ENCODE assay signal across 7 mouse cellular contexts in the genomic region with DNA sequence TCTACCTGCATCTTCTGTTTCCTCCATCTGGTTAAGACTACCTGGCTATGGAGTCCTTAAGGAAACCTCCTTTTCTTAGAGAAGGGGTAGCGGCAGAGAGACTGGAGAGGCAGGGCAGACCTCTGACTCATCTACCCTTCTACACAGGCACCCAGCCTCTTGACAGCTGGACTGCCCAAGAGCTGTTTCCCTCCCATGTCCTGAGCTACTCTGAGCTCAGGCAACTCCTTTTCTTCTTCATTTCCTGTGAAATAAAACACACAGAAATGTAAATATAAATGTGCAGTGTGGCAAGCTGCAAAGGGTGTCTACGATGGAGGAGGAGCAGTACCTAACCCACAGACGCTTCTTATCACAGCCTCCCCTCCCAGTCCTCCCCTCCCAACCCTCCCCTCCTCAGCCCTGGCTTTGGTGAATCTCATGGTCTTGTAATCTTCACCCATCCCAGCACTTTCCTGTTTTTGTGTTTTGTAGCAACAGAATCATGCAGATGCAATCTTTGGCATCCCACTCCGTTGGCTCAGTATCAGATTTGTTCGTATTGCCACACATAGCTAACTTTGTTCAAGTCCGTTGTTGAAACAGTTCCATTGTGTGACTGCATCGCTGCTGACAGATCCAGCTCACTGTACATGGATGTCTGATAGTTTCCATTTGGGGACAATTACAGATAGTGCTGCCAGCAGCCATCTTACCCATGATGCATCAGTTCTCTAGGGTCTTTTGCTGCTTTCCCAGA. TPM values are rescaled to one million over a fixed set of nuclear protein-coding genes. Genes with fewer than 3 reads are reported as not detected.
DNase-seq lines count a peak whose midpoint lies in the region; ATAC-seq and TF ChIP-seq lines count a peak whose summit lies in the region.

No protein-coding gene starts in this region.

- peaks cover 33% of the 10 kb centered on the region for H3K36me3 ChIP-seq in midbrain, embryonic 14.5 days (ENCODE audit: control insufficient read depth, insufficient read depth, low read length)
- H3K36me3 ChIP-seq in midbrain, embryonic 11.5 days (ENCODE audit: control insufficient read depth, insufficient read depth, low read length): peaks cover 11% of the 10 kb centered on the region; the same call in 1 of the 2 replicates
- H3K36me3 ChIP-seq in heart, embryonic 15.5 days: peaks cover 19% of the 10 kb centered on the region
- peaks cover 9% of the 10 kb centered on the region for H3K36me3 ChIP-seq in liver, adult 2 months (ENCODE audit: control insufficient read depth, insufficient read depth, low read length)
- peaks cover 34% of the 10 kb centered on the region for H3K36me3 ChIP-seq in neural tube, embryonic 15.5 days

- peak; percentile 29 for DNase-seq in midbrain, embryonic 14.5 days
- DNase-seq in midbrain, embryonic 11.5 days (ENCODE audit: low spot score, missing footprints): no peak
- peak; percentile 97 for DNase-seq in fibroblast of lung, adult 2 months (ENCODE audit: low read depth)
- peak; percentile 70 for DNase-seq in liver, adult 2 months (ENCODE audit: extremely low read depth, low read depth, low spot score)
- no peak for DNase-seq in thymus, postnatal 4 days

- H3K79me2 ChIP-seq in liver, adult 2 months (ENCODE audit: control insufficient read depth, insufficient read depth, low read length): no peaks in the 10 kb centered on the region

- no peaks in the 10 kb centered on the region for H3K27me3 ChIP-seq in midbrain, embryonic 14.5 days (ENCODE audit: control insufficient read depth, insufficient read depth, low read length)
- no peaks in the 10 kb centered on the region for H3K27me3 ChIP-seq in midbrain, embryonic 11.5 days (ENCODE audit: control insufficient read depth, insufficient read depth, low read length)
- H3K27me3 ChIP-seq in heart, embryonic 15.5 days: no peaks in the 10 kb centered on the region
- no peaks in the 10 kb centered on the region for H3K27me3 ChIP-seq in liver, adult 2 months (ENCODE audit: control insufficient read depth, insufficient read depth, low read length)
- H3K27me3 ChIP-seq in neural tube, embryonic 15.5 days (replicated peaks): no peaks in the 10 kb centered on the region

- ATAC-seq in midbrain, embryonic 14.5 days (ENCODE audit: low FRiP score, low TSS enrichment): no peak
- ATAC-seq in midbrain, embryonic 11.5 days (ENCODE audit: low FRiP score): no peak
- peak; percentile 72 for ATAC-seq in heart, embryonic 15.5 days (replicated peaks; ENCODE audit: insufficient number of reproducible peaks, insufficient read depth, low FRiP score, low read depth)
- ATAC-seq in neural tube, embryonic 15.5 days (ENCODE audit: low FRiP score): peak; percentile 40; the same call in 1 of the 2 replicates

- H3K4me3 ChIP-seq in midbrain, embryonic 14.5 days (replicated peaks; ENCODE audit: low read depth, low read length): no peak overlapping the region
- H3K4me3 ChIP-seq in midbrain, embryonic 11.5 days (ENCODE audit: low read depth, low read length): no peak overlapping the region
- no peak overlapping the region for H3K4me3 ChIP-seq in heart, embryonic 15.5 days
- H3K4me3 ChIP-seq in liver, adult 2 months (ENCODE audit: insufficient read depth, low read depth, low read length): no peak overlapping the region
- H3K4me3 ChIP-seq in neural tube, embryonic 15.5 days (replicated peaks): no peak overlapping the region

- H3K4me2 ChIP-seq in midbrain, embryonic 14.5 days (ENCODE audit: low read length): no peak overlapping the region
- no peak overlapping the region for H3K4me2 ChIP-seq in midbrain, embryonic 11.5 days
- H3K4me2 ChIP-seq in heart, embryonic 15.5 days: peak overlapping the region; percentile 17; the same call in 1 of the 2 replicates
- H3K4me2 ChIP-seq in neural tube, embryonic 15.5 days: no peak overlapping the region; the same call in 1 of the 2 replicates

- no peak overlapping the region for H3K9ac ChIP-seq in midbrain, embryonic 14.5 days (replicated peaks; ENCODE audit: low read length)
- no peak overlapping the region for H3K9ac ChIP-seq in midbrain, embryonic 11.5 days (ENCODE audit: low read length)
- H3K9ac ChIP-seq in heart, embryonic 15.5 days: no peak overlapping the region
- H3K9ac ChIP-seq in liver, adult 2 months (ENCODE audit: low read depth, low read length): no peak overlapping the region
- H3K9ac ChIP-seq in neural tube, embryonic 15.5 days (replicated peaks): no peak overlapping the region

- no peaks in the 10 kb centered on the region for H3K4me1 ChIP-seq in midbrain, embryonic 14.5 days (ENCODE audit: control insufficient read depth, insufficient read depth, low read length)
- H3K4me1 ChIP-seq in midbrain, embryonic 11.5 days (ENCODE audit: control insufficient read depth, insufficient read depth, low read length): no peaks in the 10 kb centered on the region
- peaks cover 15% of the 10 kb centered on the region for H3K4me1 ChIP-seq in heart, embryonic 15.5 days (replicated peaks)
- H3K4me1 ChIP-seq in liver, adult 2 months (ENCODE audit: control insufficient read depth, insufficient read depth, low read length): no peaks in the 10 kb centered on the region
- H3K4me1 ChIP-seq in neural tube, embryonic 15.5 days: peaks cover 14% of the 10 kb centered on the region

- no peaks in the 10 kb centered on the region for H3K9me3 ChIP-seq in midbrain, embryonic 14.5 days (ENCODE audit: control insufficient read depth, low read length)
- no peaks in the 10 kb centered on the region for H3K9me3 ChIP-seq in midbrain, embryonic 11.5 days (ENCODE audit: control insufficient read depth, low read length)
- H3K9me3 ChIP-seq in heart, embryonic 15.5 days (replicated peaks): no peaks in the 10 kb centered on the region
- H3K9me3 ChIP-seq in neural tube, embryonic 15.5 days (replicated peaks): no peaks in the 10 kb centered on the region

- no peak for TF ChIP-seq POLR2A in liver, adult 2 months (IDR thresholded peaks at IDR 0.05; ENCODE audit: extremely low read depth, insufficient read depth, low read length)

- TF ChIP-seq CTCF in liver, adult 2 months (IDR thresholded peaks at IDR 0.05; ENCODE audit: low read depth, low read length): no peak

- 84% methylated on average over 7 of the region's 7 CpGs for WGBS in midbrain, embryonic 14.5 days
- WGBS in midbrain, embryonic 11.5 days: 86% methylated on average over 7 of the region's 7 CpGs
- WGBS in heart, embryonic 15.5 days: 20% methylated on average over 7 of the region's 7 CpGs
- 28% methylated on average over 7 of the region's 7 CpGs for WGBS in liver, adult 2 months
- 60% methylated on average over 7 of the region's 7 CpGs for WGBS in neural tube, embryonic 15.5 days

- H3K27ac ChIP-seq in midbrain, embryonic 14.5 days (replicated peaks; ENCODE audit: low read depth, low read length): peak overlapping the region; percentile 52
- no peak overlapping the region for H3K27ac ChIP-seq in midbrain, embryonic 11.5 days (ENCODE audit: low read depth, low read length)
- peak overlapping the region; percentile 74 for H3K27ac ChIP-seq in heart, embryonic 15.5 days
- H3K27ac ChIP-seq in liver, adult 2 months (replicated peaks; ENCODE audit: insufficient read depth, low read depth, low read length): no peak overlapping the region
- H3K27ac ChIP-seq in neural tube, embryonic 15.5 days (replicated peaks): peak overlapping the region; percentile 71

RNA-seq across cellular contexts. Expression of gene Add1, which starts 7.8 kb away (rescaled TPM):
- polyA plus RNA-seq in midbrain, embryonic 14.5 days (2014; fragmentation: Nextera tagmentation; extraction: Ambion mirVana): 204 and 221 TPM in 2 replicates
- 150 and 160 TPM in 2 replicates for polyA plus RNA-seq in midbrain, embryonic 11.5 days (2014; fragmentation: Nextera tagmentation; extraction: Ambion mirVana)
- 133 and 162 TPM in 2 replicates for polyA plus RNA-seq in heart, embryonic 15.5 days (2015; fragmentation: Nextera tagmentation; extraction: Ambion mirVana)
- 30.6 and 30.9 TPM in 2 replicates for total RNA-seq in liver, adult 2 months (2014; rRNA removed)
- polyA plus RNA-seq in liver, adult 2 months (2012; rRNA removed): 29.9 and 39.3 TPM in 2 replicates
- polyA plus RNA-seq in neural tube, embryonic 15.5 days (2015; fragmentation: Nextera tagmentation; extraction: Ambion mirVana): 205 and 222 TPM in 2 replicates

RNA-seq across cellular contexts. Expression of gene Sh3bp2, which starts 40.1 kb away (rescaled TPM):
- polyA plus RNA-seq in midbrain, embryonic 14.5 days (2014; fragmentation: Nextera tagmentation; extraction: Ambion mirVana): 21.7 and 30.6 TPM in 2 replicates
- polyA plus RNA-seq in midbrain, embryonic 11.5 days (2014; fragmentation: Nextera tagmentation; extraction: Ambion mirVana): 7.0 and 12.4 TPM in 2 replicates
- polyA plus RNA-seq in heart, embryonic 15.5 days (2015; fragmentation: Nextera tagmentation; extraction: Ambion mirVana): 3.8 and 6.4 TPM in 2 replicates
- total RNA-seq in liver, adult 2 months (2014; rRNA removed): 9.1 and 11.9 TPM in 2 replicates
- 16.9 and 20.5 TPM in 2 replicates for polyA plus RNA-seq in liver, adult 2 months (2012; rRNA removed)
- 17.9 and 22.6 TPM in 2 replicates for polyA plus RNA-seq in neural tube, embryonic 15.5 days (2015; fragmentation: Nextera tagmentation; extraction: Ambion mirVana)

RNA-seq across cellular contexts. Expression of gene Tnip2, which starts 51.9 kb away (rescaled TPM):
- 5.9 and 6.2 TPM in 2 replicates for polyA plus RNA-seq in midbrain, embryonic 14.5 days (2014; fragmentation: Nextera tagmentation; extraction: Ambion mirVana)
- 4.4 and 5.5 TPM in 2 replicates for polyA plus RNA-seq in midbrain, embryonic 11.5 days (2014; fragmentation: Nextera tagmentation; extraction: Ambion mirVana)
- polyA plus RNA-seq in heart, embryonic 15.5 days (2015; fragmentation: Nextera tagmentation; extraction: Ambion mirVana): 15.6 and 21.2 TPM in 2 replicates
- total RNA-seq in liver, adult 2 months (2014; rRNA removed): 6.2 and 7.7 TPM in 2 replicates
- polyA plus RNA-seq in liver, adult 2 months (2012; rRNA removed): 6.2 and 13.4 TPM in 2 replicates
- 13.2 and 18.2 TPM in 2 replicates for polyA plus RNA-seq in neural tube, embryonic 15.5 days (2015; fragmentation: Nextera tagmentation; extraction: Ambion mirVana)

Comparison
In these comparisons a context has a peak if more than half of its experiments do, and no peak if none do; other contexts are left out.
1. DNase-seq: peak in midbrain, embryonic 14.5 days (single experiment), fibroblast of lung, adult 2 months (single experiment) and liver, adult 2 months (single experiment); none in midbrain, embryonic 11.5 days (single experiment) and thymus, postnatal 4 days (single experiment).
2. H3K27ac ChIP-seq: peak in midbrain, embryonic 14.5 days (single experiment), heart, embryonic 15.5 days (single experiment) and neural tube, embryonic 15.5 days (single experiment); none in midbrain, embryonic 11.5 days (single experiment) and liver, adult 2 months (single experiment).
3. ATAC-seq: peak in heart, embryonic 15.5 days (single experiment) and neural tube, embryonic 15.5 days (single experiment); none in midbrain, embryonic 14.5 days (single experiment) and midbrain, embryonic 11.5 days (single experiment).